In the genomic region with DNA sequence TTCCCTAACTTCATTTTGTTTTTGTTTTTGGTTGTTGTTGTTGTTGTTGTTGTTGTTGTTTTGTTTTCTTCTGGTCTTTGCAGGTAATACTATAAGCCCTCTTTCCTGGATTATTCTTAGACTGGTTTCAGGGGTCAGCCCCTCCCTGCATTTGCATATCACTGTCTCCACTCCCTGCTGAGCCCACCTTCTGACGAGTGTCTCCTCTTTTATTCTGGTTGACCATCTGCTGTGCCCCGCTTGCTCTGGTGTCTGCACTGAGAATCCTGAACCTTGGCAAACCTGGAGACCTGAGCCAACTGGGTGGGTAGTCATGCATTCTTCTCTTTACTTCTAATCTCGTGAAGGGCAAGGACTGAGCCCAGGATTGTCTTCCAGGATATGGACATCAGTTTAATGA, we compare ENCODE assay signal across 17 mouse cellular contexts.
DNase-seq lines count a peak whose midpoint lies in the region; TF ChIP-seq lines count a peak whose summit lies in the region.
"Had no signal": no experiment of that assay in that cellular context is flagged by ENCODE, and none has a peak within 500 bp of the region (broad histone marks: within the 10 kb centered on the region; RNA-seq: fewer than 3 reads in every experiment).

No protein-coding gene starts in this region.

- peak; percentile 21 to 51 for DNase-seq in cerebellum, postnatal 10 days
- DNase-seq in cerebellum, postnatal 25 days: no peak
- DNase-seq in layer of hippocampus, adult 11-12 months (ENCODE audit: low spot score): no peak
- DNase-seq: adrenal gland, adult 2 months; adrenal gland, adult 8-10 months; adrenal gland, postnatal 10 days; adrenal gland, postnatal 14 days; adrenal gland, postnatal 25 days; adrenal gland, postnatal 36 days; B cell, adult 2 months; cerebellum, adult 11 months; cerebellum, adult 11-12 months; cerebellum, adult 18-20 months; cerebellum, adult 2 months had no signal

- no peaks in the 10 kb centered on the region for H3K36me3 ChIP-seq in ES-Bruce4 (ENCODE audit: control insufficient read depth, insufficient read depth, low read length, poor library complexity, severe bottlenecking)
- H3K36me3 ChIP-seq: G1E had no signal

- H3K27ac ChIP-seq in ES-Bruce4 (ENCODE audit: insufficient read depth, low read length): no peak overlapping the region

- TF ChIP-seq POLR2A in ES-Bruce4 (IDR thresholded peaks at IDR 0.05; ENCODE audit: insufficient read depth, low read length): no peak

- no peak overlapping the region for H3K9ac ChIP-seq in ES-Bruce4 (ENCODE audit: low read depth, poor library complexity, severe bottlenecking)

- no peaks in the 10 kb centered on the region for H3K27me3 ChIP-seq in ES-Bruce4 (ENCODE audit: control insufficient read depth, insufficient read depth, low read length, poor library complexity, severe bottlenecking)
- H3K27me3 ChIP-seq: CH12.LX had no signal

- H3K4me1 ChIP-seq in ES-Bruce4 (ENCODE audit: control insufficient read depth, insufficient read depth, low read length): no peaks in the 10 kb centered on the region

- no peak overlapping the region for H3K4me3 ChIP-seq in ES-Bruce4 (ENCODE audit: low read depth, low read length)

- peaks cover 5% of the 10 kb centered on the region; the same call in 1 of the 2 replicates for H3K9me3 ChIP-seq in ES-Bruce4 (replicated peaks; ENCODE audit: control insufficient read depth, insufficient read depth, low read length, poor library complexity, severe bottlenecking)

- TF ChIP-seq EP300 in ES-Bruce4 (IDR thresholded peaks at IDR 0.05; ENCODE audit: insufficient read depth, low read depth, low read length): peak; percentile 67; the same call in 1 of the 2 replicates

- TF ChIP-seq CTCF in ES-Bruce4 (IDR thresholded peaks at IDR 0.05; ENCODE audit: low read depth, low read length): no peak

Comparison
In these comparisons a context has a peak if more than half of its experiments do, and no peak if none do; other contexts are left out.
1. DNase-seq: peak in cerebellum, postnatal 10 days (2 of 2); none in cerebellum, postnatal 25 days (0 of 2) and layer of hippocampus, adult 11-12 months (single experiment).